Mouse (Mus musculus): ENCODE data around the gene Lrrc42. TPM values are rescaled to one million over a fixed set of nuclear protein-coding genes. Genes with fewer than 3 reads are reported as not detected.

Lrrc42 gene
- polyA plus RNA-seq, 1 experiment from 2014 or later, result 96.2 TPM

DNA sequence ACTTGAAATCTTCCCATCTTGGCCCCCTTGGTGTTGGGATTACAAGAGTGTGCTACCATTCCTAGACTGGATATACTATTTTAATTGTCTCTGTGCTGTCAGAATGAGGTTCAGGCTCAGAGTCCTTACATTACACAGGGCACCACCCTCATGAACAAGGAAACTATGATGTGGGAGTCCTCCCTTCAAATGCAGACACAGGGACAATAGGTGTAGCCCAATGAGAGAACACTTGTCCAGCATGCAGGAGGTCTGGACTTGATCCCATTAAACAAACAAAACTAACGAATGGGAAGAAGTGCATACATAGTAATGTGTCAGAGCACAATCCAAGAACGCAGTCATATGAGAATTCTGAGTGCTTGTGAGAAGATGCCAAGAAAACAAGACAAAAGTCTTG lies 34.2 kb upstream of the Lrrc42 start:
- Histone ChIP-seq H3K27ac (ENCODE audit: low read length) (no peak overlapping the region), H3K4me2 (replicated peaks; ENCODE audit: low read depth, low read length) (no peak overlapping the region), H3K4me3 (ENCODE audit: low read length) (no peak overlapping the region), H3K9ac (replicated peaks; ENCODE audit: low read length) (no peak overlapping the region), H3K4me1 (ENCODE audit: insufficient read depth, low read length) (no peaks in the 10 kb centered on the region), H3K27me3 (ENCODE audit: insufficient read depth, low read length) (no peaks in the 10 kb centered on the region), H3K36me3 (ENCODE audit: insufficient read depth, low read length) (no peaks in the 10 kb centered on the region), H3K9me3 (ENCODE audit: low read length) (no peaks in the 10 kb centered on the region)
- ATAC-seq (ENCODE audit: low FRiP score, low TSS enrichment), result no peak
- WGBS, result 73% methylated on average over 2 of the region's 2 CpGs

DNA sequence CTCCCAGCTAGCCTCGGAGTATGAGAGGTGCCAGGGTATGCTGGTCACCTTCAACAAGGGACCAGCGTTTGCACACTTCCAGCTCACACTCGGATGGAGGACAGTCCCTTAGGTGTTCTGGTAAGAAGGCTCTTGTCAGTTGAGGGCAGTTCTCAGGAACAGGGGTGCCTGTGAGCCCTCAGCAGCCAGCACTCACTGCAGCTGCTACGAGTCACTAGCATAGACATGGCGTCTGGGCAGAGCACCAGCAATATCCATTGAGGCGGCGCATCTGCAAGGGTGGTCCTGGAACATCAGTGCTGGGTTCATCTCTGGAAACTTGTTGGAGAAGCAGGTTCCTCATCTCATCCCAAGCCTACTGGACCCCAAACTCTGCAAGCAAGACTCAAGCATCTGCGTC lies 33.1 kb upstream of the Lrrc42 start:
- Histone ChIP-seq H3K9ac (replicated peaks; ENCODE audit: low read length) (no peak overlapping the region), H3K9me3 (ENCODE audit: low read length) (no peaks in the 10 kb centered on the region), H3K4me2 (replicated peaks; ENCODE audit: low read depth, low read length) (no peak overlapping the region), H3K36me3 (ENCODE audit: insufficient read depth, low read length) (no peaks in the 10 kb centered on the region), H3K4me3 (ENCODE audit: low read length) (no peak overlapping the region), H3K27ac (ENCODE audit: low read length) (no peak overlapping the region), H3K4me1 (ENCODE audit: insufficient read depth, low read length) (no peaks in the 10 kb centered on the region), H3K27me3 (ENCODE audit: insufficient read depth, low read length) (no peaks in the 10 kb centered on the region)
- WGBS, result 93% methylated on average over 8 of the region's 8 CpGs
- no peak for ATAC-seq (ENCODE audit: low FRiP score, low TSS enrichment)

DNA sequence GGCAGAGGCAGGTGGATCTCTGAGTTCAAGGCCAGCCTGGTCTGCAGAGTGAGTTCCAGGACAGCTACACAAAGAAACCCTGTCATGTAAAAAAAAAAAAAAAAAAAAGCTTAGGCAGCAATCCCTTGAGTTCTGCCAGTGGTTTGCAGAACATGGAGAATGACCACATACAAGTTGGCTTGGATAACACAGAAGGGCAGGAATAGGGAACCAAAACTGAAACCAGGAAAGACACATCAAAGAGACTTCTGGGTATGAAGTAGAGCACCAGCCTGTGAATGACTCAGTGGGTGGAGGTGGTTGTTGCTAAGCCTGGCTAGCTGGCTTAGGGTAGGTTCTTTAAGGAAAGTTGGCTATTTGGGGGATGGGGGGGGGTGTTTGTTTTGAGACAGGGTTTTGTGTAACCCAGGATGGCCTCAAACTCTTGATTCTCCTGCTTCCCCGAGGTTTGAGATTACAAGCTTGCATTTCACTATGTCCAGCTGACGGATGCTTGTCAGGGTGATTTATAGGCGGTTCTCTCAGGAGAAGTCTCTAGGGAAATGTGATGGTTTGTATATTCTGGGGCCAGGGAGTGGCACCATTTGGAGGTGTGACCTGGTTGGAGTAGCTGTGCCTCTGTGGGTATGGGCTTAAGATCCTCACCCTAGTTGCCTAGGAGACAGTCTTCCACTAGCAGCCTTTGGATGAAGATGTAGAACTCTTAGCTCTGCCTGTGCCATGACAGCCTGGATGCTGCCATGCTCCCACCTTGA lies 32.3 kb upstream of the Lrrc42 start:
- Histone ChIP-seq H3K4me2 (replicated peaks; ENCODE audit: low read depth, low read length) (no peak overlapping the region), H3K27ac (ENCODE audit: low read length) (no peak overlapping the region), H3K27me3 (ENCODE audit: insufficient read depth, low read length) (no peaks in the 10 kb centered on the region), H3K9ac (replicated peaks; ENCODE audit: low read length) (no peak overlapping the region), H3K9me3 (ENCODE audit: low read length) (no peaks in the 10 kb centered on the region), H3K36me3 (ENCODE audit: insufficient read depth, low read length) (no peaks in the 10 kb centered on the region), H3K4me3 (ENCODE audit: low read length) (no peak overlapping the region), H3K4me1 (ENCODE audit: insufficient read depth, low read length) (no peaks in the 10 kb centered on the region)
- no peak for ATAC-seq (ENCODE audit: low FRiP score, low TSS enrichment)
- WGBS, result 40% methylated on average over 3 of the region's 3 CpGs

DNA sequence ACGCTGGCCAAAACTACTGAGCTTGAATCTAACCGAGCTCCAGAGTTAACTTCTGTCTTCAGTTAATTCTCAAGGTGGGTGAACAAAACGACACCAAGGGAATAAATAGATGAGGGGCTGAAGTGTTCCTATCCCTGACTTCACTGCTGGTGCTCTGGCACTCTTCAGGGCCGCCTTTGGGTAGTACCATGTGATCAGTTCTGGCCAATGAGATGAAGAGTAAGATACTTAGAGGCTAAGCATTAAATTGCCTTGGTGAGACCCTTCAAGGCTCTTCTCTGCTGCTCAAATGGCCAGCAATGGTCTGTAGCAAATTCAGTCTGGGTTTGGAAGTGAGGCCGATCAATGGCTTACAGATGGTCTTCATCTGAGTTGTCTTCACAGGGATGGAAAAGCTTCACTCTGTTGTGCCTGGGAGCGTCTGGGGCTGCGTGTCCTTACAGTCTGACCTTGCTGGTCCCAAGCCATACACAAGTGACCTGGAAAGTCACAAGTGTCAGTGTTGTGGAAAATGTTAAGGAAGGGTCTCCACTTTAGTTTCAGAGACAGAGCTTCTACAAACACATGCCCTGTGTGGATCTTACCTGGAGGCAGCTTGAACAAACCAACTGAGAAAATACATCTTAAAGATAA lies 27.6 kb upstream of the Lrrc42 start:
- WGBS, result 77% methylated on average over 7 of the region's 7 CpGs
- H3K4me1 ChIP-seq (ENCODE audit: insufficient read depth, low read length), result peaks cover 5% of the 10 kb centered on the region; the same call in 1 of the 2 replicates
- H3K36me3 ChIP-seq (ENCODE audit: insufficient read depth, low read length), result 0 out of 2 replicates have a peak, but pooled peaks cover 5% of the 10 kb centered on the region
- no peak for ATAC-seq (ENCODE audit: low FRiP score, low TSS enrichment)
- H3K4me2 ChIP-seq (replicated peaks; ENCODE audit: low read depth, low read length), result no peak overlapping the region
- no peaks in the 10 kb centered on the region for H3K27me3 ChIP-seq (ENCODE audit: insufficient read depth, low read length)
- H3K4me3 ChIP-seq (ENCODE audit: low read length), result no peak overlapping the region
- no peaks in the 10 kb centered on the region for H3K9me3 ChIP-seq (ENCODE audit: low read length)
- H3K27ac ChIP-seq (ENCODE audit: low read length), result no peak overlapping the region
- no peak overlapping the region for H3K9ac ChIP-seq (replicated peaks; ENCODE audit: low read length)

DNA sequence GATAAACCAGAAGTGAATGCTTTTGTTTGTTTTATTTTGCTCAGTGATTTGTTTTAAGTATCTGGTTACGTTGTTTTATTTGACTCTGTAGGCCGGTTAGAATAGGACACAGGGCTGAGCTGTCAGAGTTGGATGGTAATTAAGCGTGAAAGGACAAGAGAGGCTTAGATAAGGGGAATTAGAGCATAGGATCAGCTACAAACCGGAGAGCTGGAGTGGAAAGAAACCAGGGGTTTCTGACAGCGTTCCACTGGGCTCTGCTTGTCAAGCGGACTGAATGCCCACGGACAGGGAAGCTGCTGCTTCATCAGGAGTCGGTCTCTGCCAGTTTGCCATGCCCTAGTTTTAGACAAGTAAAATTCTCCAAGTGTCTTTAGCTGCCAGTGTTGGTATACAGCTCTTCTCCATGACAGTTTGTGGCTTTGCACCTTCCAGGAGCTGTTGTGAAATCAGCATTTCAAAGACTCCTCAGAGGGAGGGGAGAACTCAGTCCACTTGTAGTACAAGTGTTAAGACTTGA lies 24.9 kb upstream of the Lrrc42 start:
- no peak overlapping the region for H3K4me3 ChIP-seq (ENCODE audit: low read length)
- H3K27ac ChIP-seq (ENCODE audit: low read length), result no peak overlapping the region
- no peak overlapping the region for H3K4me2 ChIP-seq (replicated peaks; ENCODE audit: low read depth, low read length)
- no peak overlapping the region for H3K9ac ChIP-seq (replicated peaks; ENCODE audit: low read length)
- no peaks in the 10 kb centered on the region for H3K9me3 ChIP-seq (ENCODE audit: low read length)
- 0 out of 2 replicates have a peak, but pooled peaks cover 5% of the 10 kb centered on the region for H3K36me3 ChIP-seq (ENCODE audit: insufficient read depth, low read length)
- no peaks in the 10 kb centered on the region for H3K27me3 ChIP-seq (ENCODE audit: insufficient read depth, low read length)
- peaks cover 5% of the 10 kb centered on the region; the same call in 1 of the 2 replicates for H3K4me1 ChIP-seq (ENCODE audit: insufficient read depth, low read length)
- no peak for ATAC-seq (ENCODE audit: low FRiP score, low TSS enrichment)
- WGBS, result 27% methylated on average over 8 of the region's 8 CpGs

DNA sequence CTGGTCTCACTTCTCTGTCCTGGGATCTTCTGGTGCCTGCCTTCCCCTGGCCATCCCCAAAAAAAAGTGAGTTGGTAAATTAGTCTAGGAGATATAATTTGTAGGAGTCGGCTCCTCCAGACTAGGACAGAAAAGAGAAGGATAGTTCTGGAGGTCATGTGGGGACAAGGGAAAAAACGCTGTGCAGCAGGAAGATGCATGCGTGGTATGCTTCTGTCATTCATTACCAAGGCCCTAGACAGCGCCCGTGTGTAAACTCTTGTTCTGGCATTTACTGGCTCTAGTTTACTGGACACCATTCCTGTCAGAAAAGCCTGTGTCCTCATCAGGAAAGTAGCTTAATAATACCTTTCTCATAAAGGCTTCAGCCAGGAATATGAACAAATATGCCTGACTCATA lies 21.2 kb upstream of the Lrrc42 start:
- peaks cover 5% of the 10 kb centered on the region; the same call in 1 of the 2 replicates for H3K4me1 ChIP-seq (ENCODE audit: insufficient read depth, low read length)
- H3K9me3 ChIP-seq (ENCODE audit: low read length), result no peaks in the 10 kb centered on the region
- H3K4me2 ChIP-seq (replicated peaks; ENCODE audit: low read depth, low read length), result no peak overlapping the region
- no peak for ATAC-seq (ENCODE audit: low FRiP score, low TSS enrichment)
- H3K27ac ChIP-seq (ENCODE audit: low read length), result no peak overlapping the region
- WGBS, result 71% methylated on average over 5 of the region's 5 CpGs
- no peak overlapping the region for H3K4me3 ChIP-seq (ENCODE audit: low read length)
- H3K9ac ChIP-seq (replicated peaks; ENCODE audit: low read length), result no peak overlapping the region
- H3K36me3 ChIP-seq (ENCODE audit: insufficient read depth, low read length), result no peaks in the 10 kb centered on the region
- H3K27me3 ChIP-seq (ENCODE audit: insufficient read depth, low read length), result no peaks in the 10 kb centered on the region

DNA sequence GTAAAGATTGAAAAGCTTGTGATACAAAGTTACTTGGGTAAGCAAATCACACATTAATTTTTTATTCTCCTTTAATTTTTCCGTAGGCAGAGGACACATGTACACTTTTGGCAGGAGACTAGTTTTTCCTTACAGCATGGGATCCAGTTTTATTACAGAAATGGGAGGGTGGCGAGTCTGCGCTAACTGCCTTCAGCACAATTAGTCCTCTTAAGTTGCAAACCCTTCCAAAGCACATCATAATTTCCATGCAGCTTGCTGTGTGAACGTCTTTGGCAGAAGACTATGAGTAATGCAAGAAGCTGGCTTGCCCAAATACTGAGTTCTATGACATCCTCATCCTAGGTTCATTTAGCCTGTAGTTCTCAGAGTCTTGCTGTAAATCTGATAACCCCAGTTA lies 20.4 kb upstream of the Lrrc42 start:
- no peaks in the 10 kb centered on the region for H3K36me3 ChIP-seq (ENCODE audit: insufficient read depth, low read length)
- H3K27me3 ChIP-seq (ENCODE audit: insufficient read depth, low read length), result no peaks in the 10 kb centered on the region
- H3K9ac ChIP-seq (replicated peaks; ENCODE audit: low read length), result no peak overlapping the region
- H3K27ac ChIP-seq (ENCODE audit: low read length), result no peak overlapping the region
- WGBS, result 67% methylated on average over 4 of the region's 4 CpGs
- peaks cover 5% of the 10 kb centered on the region; the same call in 1 of the 2 replicates for H3K4me1 ChIP-seq (ENCODE audit: insufficient read depth, low read length)
- no peak overlapping the region for H3K4me3 ChIP-seq (ENCODE audit: low read length)
- no peak for ATAC-seq (ENCODE audit: low FRiP score, low TSS enrichment)
- no peaks in the 10 kb centered on the region for H3K9me3 ChIP-seq (ENCODE audit: low read length)
- H3K4me2 ChIP-seq (replicated peaks; ENCODE audit: low read depth, low read length), result no peak overlapping the region

DNA sequence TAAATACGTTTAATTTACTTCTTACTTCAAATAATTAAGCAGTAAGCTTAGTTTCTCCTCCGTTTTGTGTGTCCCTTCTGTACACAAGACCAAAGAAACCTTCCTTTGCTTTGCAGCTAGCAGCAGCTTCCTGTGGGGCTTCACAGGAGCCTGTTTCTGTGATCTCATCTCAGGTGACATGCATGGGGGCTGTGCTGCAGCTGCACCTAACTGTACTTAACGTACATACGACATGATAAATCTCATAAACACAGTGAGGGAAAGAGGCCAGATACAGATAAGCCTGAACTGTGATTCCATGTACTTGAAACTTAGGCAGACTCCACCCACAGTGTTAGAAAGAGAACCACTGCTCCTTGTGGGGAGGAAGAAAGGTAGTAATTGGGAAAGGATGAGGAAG lies 6.7 kb upstream of the Lrrc42 start:
- Histone ChIP-seq H3K4me1 (ENCODE audit: insufficient read depth, low read length) (no peaks in the 10 kb centered on the region), H3K9me3 (ENCODE audit: low read length) (peaks cover 2% of the 10 kb centered on the region; the same call in 1 of the 2 replicates), H3K36me3 (ENCODE audit: insufficient read depth, low read length) (peaks cover 9% of the 10 kb centered on the region; the same call in 1 of the 2 replicates), H3K9ac (replicated peaks; ENCODE audit: low read length) (no peak overlapping the region), H3K27ac (ENCODE audit: low read length) (no peak overlapping the region), H3K4me2 (replicated peaks; ENCODE audit: low read depth, low read length) (no peak overlapping the region), H3K4me3 (ENCODE audit: low read length) (no peak overlapping the region), H3K27me3 (ENCODE audit: insufficient read depth, low read length) (no peaks in the 10 kb centered on the region)
- 49% methylated on average over 4 of the region's 4 CpGs for WGBS
- no peak for ATAC-seq (ENCODE audit: low FRiP score, low TSS enrichment)

DNA sequence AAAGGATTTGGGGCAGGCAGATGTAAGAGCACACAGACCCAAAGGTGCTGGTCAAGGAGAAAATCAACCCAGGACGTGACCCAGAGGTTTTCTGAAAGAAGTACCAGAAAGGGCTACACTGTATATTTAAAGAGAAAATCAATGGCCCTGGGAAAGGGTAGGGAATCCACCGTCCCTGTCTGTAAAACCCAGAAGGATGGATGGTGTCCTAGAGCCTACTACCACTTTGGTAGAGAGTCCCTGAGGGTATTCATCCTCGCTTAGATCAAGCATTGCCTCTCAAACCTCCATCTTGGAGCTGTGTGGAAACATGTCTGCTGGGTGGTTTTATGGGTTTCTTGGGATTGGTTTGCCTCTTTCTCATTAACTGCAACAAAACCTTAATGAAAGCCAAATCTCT lies 1.1 kb upstream of the Lrrc42 start:
- Histone ChIP-seq H3K4me3 (ENCODE audit: low read length) (peak overlapping the region; percentile 63), H3K27ac (ENCODE audit: low read length) (0 out of 2 replicates have a peak overlapping the region, but pooled peaks have one; percentile 81), H3K27me3 (ENCODE audit: insufficient read depth, low read length) (no peaks in the 10 kb centered on the region), H3K9ac (replicated peaks; ENCODE audit: low read length) (peak overlapping the region; percentile 91), H3K36me3 (ENCODE audit: insufficient read depth, low read length) (no peaks in the 10 kb centered on the region), H3K4me1 (ENCODE audit: insufficient read depth, low read length) (peaks cover 24% of the 10 kb centered on the region), H3K4me2 (replicated peaks; ENCODE audit: low read depth, low read length) (peak overlapping the region; percentile 67), H3K9me3 (ENCODE audit: low read length) (no peaks in the 10 kb centered on the region)
- no peak for ATAC-seq (ENCODE audit: low FRiP score, low TSS enrichment)
- 13% methylated on average over 3 of the region's 3 CpGs for WGBS

DNA sequence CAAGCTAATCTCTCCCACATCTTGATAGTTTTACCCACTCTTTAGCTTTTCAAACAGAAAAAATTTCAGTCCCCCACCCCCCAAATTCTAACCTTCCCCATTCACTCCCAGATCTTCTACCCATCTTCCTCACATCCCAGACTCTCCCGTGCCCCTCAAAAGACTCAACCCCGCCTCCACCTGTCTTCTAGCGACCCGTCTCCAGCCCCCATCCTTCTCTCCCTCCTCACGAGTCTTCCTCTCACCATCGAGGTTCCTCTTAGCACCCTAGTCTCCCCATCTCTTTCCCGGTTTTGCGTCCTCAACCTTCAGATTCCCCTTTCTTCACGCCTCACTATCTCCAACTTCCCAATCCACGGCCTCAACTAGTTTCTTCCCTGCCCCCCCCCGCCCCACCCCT lies 810 bp downstream of the Lrrc42 start:
- Histone ChIP-seq H3K9ac (replicated peaks; ENCODE audit: low read length) (peak overlapping the region; percentile 70), H3K4me2 (replicated peaks; ENCODE audit: low read depth, low read length) (peak overlapping the region; percentile 70), H3K27me3 (ENCODE audit: insufficient read depth, low read length) (no peaks in the 10 kb centered on the region), H3K4me3 (ENCODE audit: low read length) (peak overlapping the region; percentile 63), H3K4me1 (ENCODE audit: insufficient read depth, low read length) (peaks cover 28% of the 10 kb centered on the region), H3K9me3 (ENCODE audit: low read length) (no peaks in the 10 kb centered on the region), H3K27ac (ENCODE audit: low read length) (peak overlapping the region; percentile 81), H3K36me3 (ENCODE audit: insufficient read depth, low read length) (no peaks in the 10 kb centered on the region)
- under 1% methylated on average over 10 of the region's 11 CpGs for WGBS
- no peak for ATAC-seq (ENCODE audit: low FRiP score, low TSS enrichment)

All from kidney, embryonic 16.5 days (tissue).